Mouse (Mus musculus): Measurements from ENCODE around the gene Krt35. TPM values are rescaled to one million over a fixed set of nuclear protein-coding genes. Genes with fewer than 3 reads are reported as not detected.

Krt35 gene
- total RNA-seq, 2 experiments from 2014 or later: not detected

GRCm38 (mm10) chr11:100067293-100068036 lies 28.6 kb downstream of the Krt35 start:
- no peak for DNase-seq (ENCODE audit: low spot score in 2 of 2)
- intact Hi-C loops (cut with DNase I): no loop called here

- intact Hi-C loops (cut with DNase I): no loop called here
- DNase-seq (ENCODE audit: low spot score in 2 of 2): no peak
These were observed 29.6 kb downstream of the Krt35 start for GRCm38 (mm10) chr11:100066236-100067010.

GRCm38 (mm10) chr11:100058875-100059274 lies 37.2 kb downstream of the Krt35 start:
- DNase-seq (ENCODE audit: low spot score in 2 of 2): no peak
- intact Hi-C loops (cut with DNase I): no loop called here

GRCm38 (mm10) chr11:100055686-100056655 lies 40.1 kb downstream of the Krt35 start:
- intact Hi-C loops (cut with DNase I): no loop called here
- DNase-seq (ENCODE audit: low spot score in 2 of 2): no peak

GRCm38 (mm10) chr11:100050451-100050850 lies 45.6 kb downstream of the Krt35 start, which contains the start of gene Krt31:
Gene Krt31, minus strand, starts transcription at chr11:100050551.
- no peak for DNase-seq (ENCODE audit: low spot score in 2 of 2)
- intact Hi-C loops (cut with DNase I): no loop called here

GRCm38 (mm10) chr11:100047193-100047592 lies 48.8 kb downstream of the Krt35 start:
- DNase-seq (ENCODE audit: low spot score in 2 of 2): no peak
- intact Hi-C loops (cut with DNase I): no loop called here

GRCm38 (mm10) chr11:100046303-100046866 lies 49.7 kb downstream of the Krt35 start:
- intact Hi-C loops (cut with DNase I): no loop called here
- DNase-seq (ENCODE audit: low spot score in 2 of 2): peak in 1 of 2 experiments; percentile 19

Other genes with a start within 250 kb of the Krt35 start
- gene Krtap4-16, start 244.6 kb downstream of the Krt35 start, total RNA-seq (2021): not detected
- gene Gm11568, start 238.3 kb downstream of the Krt35 start, total RNA-seq (2021): not detected
- gene Gm11559, start 231.8 kb downstream of the Krt35 start, total RNA-seq (2021): not detected
- gene Krtap9-1, start 222.9 kb downstream of the Krt35 start, total RNA-seq (2021): not detected
- not detected for gene Gm11567, start 217.1 kb downstream of the Krt35 start, total RNA-seq (2021)
- not detected for gene Krtap31-1, start 188.3 kb downstream of the Krt35 start, total RNA-seq (2021)
- not detected for gene Gm11565, start 181.5 kb downstream of the Krt35 start, total RNA-seq (2021)
- not detected for gene Krtap31-2, start 159.9 kb downstream of the Krt35 start, total RNA-seq (2021)
- not detected for gene Krtap9-5, start 147.8 kb downstream of the Krt35 start, total RNA-seq (2021)
- not detected for gene Krtap29-1, start 117.2 kb downstream of the Krt35 start, total RNA-seq (2021)
- not detected for gene Krtap16-1, start 109.6 kb downstream of the Krt35 start, total RNA-seq (2021)
- not detected for gene Krtap17-1, start 102.2 kb downstream of the Krt35 start, total RNA-seq (2021)
- gene Krt33a, start 80.0 kb downstream of the Krt35 start, total RNA-seq (2021): not detected
- not detected for gene Krt33b, start 66.4 kb downstream of the Krt35 start, total RNA-seq (2021)
- not detected for gene Krt34, start 54.7 kb downstream of the Krt35 start, total RNA-seq (2021)
- not detected for gene Krt31, start 45.7 kb downstream of the Krt35 start, total RNA-seq (2021)
- gene Krt32, start 8.0 kb downstream of the Krt35 start, total RNA-seq (2021): not detected
- gene Krt36, start 9.4 kb upstream of the Krt35 start, total RNA-seq (2021): not detected
- not detected for gene Krt13, start 25.3 kb upstream of the Krt35 start, total RNA-seq (2021)
- gene Krt15, start 39.7 kb upstream of the Krt35 start, total RNA-seq (2021): not detected
- not detected for gene Krt19, start 52.4 kb upstream of the Krt35 start, total RNA-seq (2021)
- 1 to 10 TPM; 3.7 to 4.3 TPM for gene Krt9, start 97.0 kb upstream of the Krt35 start, total RNA-seq (2021)
- not detected for gene Krt14, start 111.3 kb upstream of the Krt35 start, total RNA-seq (2021)
- gene Krt16, start 152.7 kb upstream of the Krt35 start, total RNA-seq (2021): not detected
- gene Krt17, start 164.8 kb upstream of the Krt35 start, total RNA-seq (2021): under 1 TPM in 1 of 2 experiments, not detected in 1; 0.30 TPM
- gene Krt42, start 173.6 kb upstream of the Krt35 start, total RNA-seq (2021): not detected
- gene Eif1, start 223.6 kb upstream of the Krt35 start, total RNA-seq (2021): 100 to 1,000 TPM; 820 to 888 TPM
- not detected for gene Gast, start 238.2 kb upstream of the Krt35 start, total RNA-seq (2021)

Data from left cerebral cortex, postnatal 25 days (tissue).